Mouse (Mus musculus) naive thymus-derived CD4-positive, alpha-beta T cell, adult 2 months (primary cell): ENCODE measurements around the gene Ndufb10.

Source experiments
- DNase-seq: peaks from one replicate; pipeline ENCODE4 v3.0.0-alpha.2; 2011; ENCODE audit warnings: low read depth

Gene Ndufb10

GRCm38 (mm10) chr17:24724184-24724583 is at the start of gene Ndufb10:
Gene Ndufb10, minus strand, starts transcription at chr17:24724478.
- peak; percentile 98 for DNase-seq

- no peak for DNase-seq
Observed at GRCm38 (mm10) chr17:24773241-24773640, 49.0 kb upstream of the Ndufb10 start.

DNA sequence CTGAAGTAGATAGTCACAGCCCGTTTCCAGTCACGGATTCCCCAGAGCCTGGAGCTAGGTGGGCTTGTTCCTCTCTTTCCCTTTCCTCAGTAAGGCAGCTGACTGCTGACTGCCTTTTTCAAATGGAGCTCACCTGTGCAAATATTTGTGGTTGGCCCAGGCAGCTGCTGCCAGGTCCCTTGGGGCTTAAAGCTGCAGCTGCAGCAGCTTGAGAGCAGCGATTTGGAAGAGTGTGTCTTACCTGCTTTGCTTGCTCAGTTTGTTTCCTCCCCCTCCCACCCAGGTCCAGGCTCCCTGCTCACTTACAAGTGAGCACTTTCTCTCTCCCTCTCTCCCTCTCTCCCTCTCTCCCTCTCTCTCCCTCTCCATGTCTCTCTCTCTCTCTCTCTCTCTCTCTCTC is 44.9 kb upstream of the Ndufb10 start:
- no peak for DNase-seq

DNA sequence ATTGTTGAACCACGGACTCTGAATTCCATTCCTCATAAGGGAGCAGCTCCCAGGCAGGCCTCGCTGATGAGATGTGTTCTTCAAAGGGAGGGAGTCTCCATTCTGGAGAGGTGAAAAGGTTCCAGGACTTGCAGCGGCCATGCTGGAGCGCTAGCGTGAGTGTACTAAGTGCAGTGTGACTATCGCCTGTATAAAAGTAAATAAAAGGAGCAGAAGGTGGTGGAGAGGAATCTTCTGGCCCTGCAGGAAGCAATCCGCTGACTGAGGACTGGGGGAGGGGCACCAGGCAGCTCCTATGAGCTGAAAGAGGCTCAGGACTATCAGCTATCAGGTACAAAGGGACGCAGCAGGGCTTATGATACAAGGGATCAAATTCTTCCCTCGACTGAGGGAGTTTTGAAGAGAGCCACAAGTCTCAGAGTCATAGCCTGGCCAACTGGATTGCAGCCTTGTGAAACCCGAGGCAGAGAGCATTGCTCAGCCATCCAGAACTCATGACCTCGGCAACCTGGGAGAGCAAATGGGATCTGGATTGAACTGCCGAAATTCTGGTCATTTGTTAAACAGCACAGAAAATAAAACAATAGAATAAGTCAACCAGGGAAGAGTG is 42.1 kb upstream of the Ndufb10 start:
- DNase-seq = no peak

GRCm38 (mm10) chr17:24765016-24765905 is 41.0 kb upstream of the Ndufb10 start:
- DNase-seq = no peak

- no peak for DNase-seq
Observed at GRCm38 (mm10) chr17:24761121-24761520, 36.8 kb upstream of the Ndufb10 start.

DNA sequence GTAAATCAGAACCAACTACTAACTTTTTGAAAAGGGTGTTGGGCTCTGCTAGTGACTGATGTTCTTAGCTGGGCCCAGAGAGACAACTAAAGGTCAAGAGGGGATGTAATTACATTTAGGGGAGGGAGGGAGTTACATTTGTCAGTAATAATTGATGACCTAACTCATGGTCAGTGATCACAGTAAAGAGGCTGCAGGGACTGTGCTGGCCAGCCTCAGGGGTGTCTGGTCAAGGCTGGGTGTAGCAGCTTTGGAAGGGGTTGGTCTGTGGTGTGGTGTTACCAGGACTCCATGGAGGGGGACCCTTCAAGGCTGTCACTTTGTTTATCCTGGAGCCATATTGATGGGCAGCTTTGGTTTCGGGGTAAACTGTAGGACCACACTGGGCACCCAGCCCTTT is 33.1 kb upstream of the Ndufb10 start:
- DNase-seq = no peak

- peak; percentile 38 for DNase-seq
Observed at GRCm38 (mm10) chr17:24752415-24753394, 28.4 kb upstream of the Ndufb10 start, which contains the start of gene Hs3st6. Gene Hs3st6, plus strand, starts transcription at chr17:24752988.

DNA sequence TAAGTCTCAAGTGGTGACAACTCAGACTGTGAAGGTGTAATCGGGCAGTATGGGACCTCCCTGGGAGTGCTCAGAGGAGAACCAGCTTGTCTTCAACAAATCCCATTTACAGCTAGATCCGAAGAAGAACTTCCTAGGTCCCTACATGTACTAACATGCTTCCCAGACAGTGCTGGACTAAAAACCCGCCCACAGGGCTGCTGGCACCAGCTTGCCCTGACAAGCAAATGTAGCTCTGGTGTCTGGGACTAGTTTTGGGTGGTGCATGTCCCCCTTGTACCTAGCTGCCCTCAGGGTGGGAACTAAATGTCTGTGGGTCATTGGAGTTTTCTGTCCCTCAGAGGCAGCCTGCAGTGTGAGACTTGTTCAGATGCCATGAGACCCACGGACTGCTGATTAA is 27.2 kb upstream of the Ndufb10 start:
- DNase-seq = no peak

DNA sequence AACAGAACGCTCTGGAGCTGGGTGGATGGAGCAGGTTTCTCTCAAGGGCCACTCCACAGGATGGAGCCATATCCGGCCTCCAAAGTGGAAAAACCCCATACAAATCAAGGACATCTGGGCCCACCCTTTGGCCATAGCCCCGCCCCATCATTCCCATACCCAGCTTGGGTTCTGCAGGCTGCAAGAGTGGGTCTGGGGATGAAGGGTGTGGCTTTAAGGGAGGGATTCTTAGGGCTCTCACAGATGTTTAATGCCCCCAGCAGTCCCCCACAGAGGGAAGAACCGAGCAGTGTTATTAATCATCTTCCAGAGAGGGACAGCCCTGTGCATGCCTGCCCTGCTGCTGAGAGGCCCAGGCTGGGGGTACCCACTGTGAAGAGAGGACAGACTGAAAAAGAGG is 22.7 kb upstream of the Ndufb10 start:
- no peak for DNase-seq

- peak; percentile 91 for DNase-seq
Observed at GRCm38 (mm10) chr17:24745526-24746497, 21.5 kb upstream of the Ndufb10 start.

DNA sequence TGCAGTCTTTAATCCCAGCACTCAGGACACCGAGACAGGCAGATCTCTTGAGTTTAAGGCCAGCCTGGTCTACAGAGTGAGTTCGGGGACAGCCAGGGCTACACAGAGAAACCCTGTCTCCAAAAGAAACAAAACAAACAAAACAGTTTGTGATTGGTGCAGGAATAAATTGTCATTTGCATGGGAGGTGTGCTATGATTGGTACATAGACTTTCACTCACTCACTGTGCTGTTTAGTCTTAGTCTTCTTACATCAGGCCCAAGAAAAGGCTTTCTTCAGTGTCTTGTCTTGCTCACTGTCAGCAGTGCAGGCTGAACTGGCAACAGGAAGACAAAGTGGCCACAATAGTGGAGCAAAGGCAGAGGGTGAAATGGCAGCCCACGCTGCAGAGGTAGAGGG is 20.1 kb upstream of the Ndufb10 start:
- DNase-seq = no peak

DNA sequence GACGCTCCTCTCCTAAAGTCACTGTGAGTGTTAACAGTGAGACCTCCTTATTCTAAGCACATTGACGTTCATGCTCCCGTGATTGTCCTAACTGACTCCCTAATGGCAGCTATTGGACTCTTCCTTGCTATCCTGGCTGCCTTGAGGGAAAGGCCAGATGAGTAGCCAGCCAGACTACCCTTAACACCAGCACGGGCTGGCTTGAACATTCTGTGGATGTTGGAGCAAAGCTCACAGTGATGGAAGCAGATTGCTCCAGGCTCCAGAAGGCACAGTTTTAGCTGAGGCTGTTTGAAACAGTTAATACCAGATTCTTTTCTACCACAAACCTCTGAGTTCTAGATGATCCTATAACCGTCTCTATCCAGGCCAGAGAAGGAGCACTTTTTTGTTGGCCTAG is 19.6 kb upstream of the Ndufb10 start:
- DNase-seq = no peak

GRCm38 (mm10) chr17:24742307-24742706 is 18.0 kb upstream of the Ndufb10 start:
- DNase-seq = no peak

- no peak for DNase-seq
Observed at GRCm38 (mm10) chr17:24739926-24740325, 15.6 kb upstream of the Ndufb10 start.

DNA sequence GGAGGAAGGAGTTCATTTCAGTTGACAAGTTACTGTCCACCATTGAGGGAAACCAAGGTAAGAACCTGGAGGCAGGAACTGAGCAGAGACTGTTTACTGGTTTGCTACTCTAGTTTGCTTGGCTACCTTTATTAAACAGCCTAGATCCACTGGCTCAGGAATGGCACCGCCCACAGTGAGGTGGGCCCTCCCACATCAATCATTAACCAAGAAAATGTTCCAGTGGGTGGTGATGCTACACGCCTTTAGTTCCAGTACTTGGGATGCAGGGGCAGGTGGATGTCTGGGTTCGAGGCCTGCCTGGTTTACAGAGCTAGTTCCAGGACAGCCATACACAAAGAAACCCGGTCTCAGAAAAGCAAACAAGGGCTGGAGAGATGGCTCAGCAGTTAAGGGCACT is 14.0 kb upstream of the Ndufb10 start:
- no peak for DNase-seq

- DNase-seq = peak; percentile 37
Observed at GRCm38 (mm10) chr17:24737135-24737810, 13.0 kb upstream of the Ndufb10 start.

DNA sequence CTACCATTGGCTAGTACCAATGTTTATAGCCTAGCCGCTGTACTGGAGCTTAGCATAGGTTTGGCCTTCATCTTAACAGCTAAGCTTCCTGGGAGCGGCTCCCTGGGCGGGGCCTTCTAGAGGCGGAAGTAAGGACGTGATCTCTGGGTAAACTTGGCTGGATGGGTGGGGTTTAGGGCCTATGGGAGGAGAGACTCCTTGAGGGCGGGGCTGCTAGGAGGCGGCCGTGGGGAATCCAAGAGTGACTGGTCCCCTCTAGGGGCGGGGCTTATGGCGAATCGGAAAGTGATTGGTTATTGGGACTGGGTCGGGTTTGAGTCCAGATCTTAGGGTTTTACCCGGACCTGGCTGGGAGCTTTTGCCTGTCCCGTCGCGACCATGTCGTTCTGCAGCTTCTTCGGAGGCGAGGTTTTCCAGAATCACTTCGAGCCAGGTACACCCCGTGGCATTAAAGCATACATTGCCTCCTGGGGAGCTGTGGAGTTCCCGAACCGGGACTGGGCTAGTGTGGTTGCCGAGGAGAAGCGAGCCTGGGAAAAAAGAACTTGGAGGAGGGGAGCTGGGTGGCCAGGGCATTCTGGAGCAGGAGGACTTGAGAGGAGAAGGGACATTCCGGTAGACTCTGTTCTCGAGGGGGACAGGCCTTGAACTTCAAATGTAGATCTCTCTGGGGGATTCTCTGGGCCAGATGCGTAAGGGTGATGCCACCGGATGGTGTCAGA is 12.2 kb upstream of the Ndufb10 start, which contains the start of gene Msrb1:
Msrb1 (plus strand) TSS at position 313 of the 722 bp plus-strand sequence.
- DNase-seq = peak; percentile 96

DNA sequence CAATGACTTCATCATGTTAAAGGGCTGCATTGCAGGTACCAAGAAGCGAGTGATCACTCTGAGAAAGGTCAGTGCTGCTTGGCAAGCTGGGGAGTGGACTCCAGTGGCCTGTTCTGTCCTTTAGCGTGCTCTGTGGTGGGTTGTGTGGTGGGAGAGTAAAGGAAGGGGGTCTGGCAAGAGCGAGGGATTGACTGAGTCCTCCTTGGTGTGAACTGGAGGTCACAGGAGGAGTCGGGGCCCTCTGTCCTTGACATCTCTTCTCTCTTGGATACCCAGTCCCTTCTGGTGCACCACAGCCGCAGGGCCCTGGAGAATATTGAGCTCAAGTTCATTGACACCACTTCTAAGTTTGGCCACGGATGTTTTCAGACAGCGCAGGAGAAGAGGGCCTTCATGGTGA is 11.2 kb upstream of the Ndufb10 start:
- no peak for DNase-seq

DNA sequence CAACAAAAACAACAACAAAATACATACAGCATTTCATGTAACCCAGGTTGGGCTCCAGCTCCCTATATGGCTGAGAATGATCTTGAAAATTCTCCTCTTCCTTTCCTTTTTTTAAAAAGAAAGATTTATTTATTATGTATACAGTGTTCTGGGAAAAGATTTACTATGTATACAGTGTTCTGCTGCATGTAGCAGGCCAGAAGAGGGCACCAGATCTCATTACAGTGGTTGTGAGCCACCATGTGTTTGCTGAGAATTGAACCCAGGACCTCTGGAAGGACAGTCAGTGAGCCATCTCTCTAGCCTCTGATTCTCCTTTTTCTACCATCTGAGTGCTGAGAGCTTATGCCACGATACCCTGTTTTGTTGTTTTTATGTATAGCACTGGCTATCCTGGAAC is 10.2 kb upstream of the Ndufb10 start:
- no peak for DNase-seq
